Mouse (Mus musculus) hindbrain, embryonic 16.5 days (tissue): ENCODE data around the gene Igf1r. TPM values are rescaled to one million over a fixed set of nuclear protein-coding genes. Genes with fewer than 3 reads are reported as not detected.

Source experiments
- ATAC-seq: fragments of 200-750 bp; cut with Nextera tagmentation; 2 replicates; pipeline ENCODE4 v1.8.0; 2017; ENCODE audit warnings: moderate TSS enrichment, moderate library complexity
- H3K27ac ChIP-seq: fragments of 300-500 bp; sonication (generic); 2 replicates; pipeline ENCODE4 v1.5.1; 2014; ENCODE audit warnings: low read depth, mild to moderate bottlenecking, control low read depth, low read length, moderate library complexity
- H3K27me3 ChIP-seq: fragments of 300-500 bp; sonication (generic); replicated peaks from 2 replicates; pipeline ENCODE4 v1.6.1; 2014; ENCODE audit warnings: low read length; ENCODE audit not compliant: control insufficient read depth, insufficient read depth
- H3K36me3 ChIP-seq: fragments of 300-500 bp; sonication (generic); 2 replicates; pipeline ENCODE4 v1.6.1; 2014; ENCODE audit warnings: mild to moderate bottlenecking, low read length, moderate library complexity, mixed read lengths; ENCODE audit not compliant: control insufficient read depth, insufficient read depth
- H3K4me1 ChIP-seq: fragments of 300-500 bp; sonication (generic); 2 replicates; pipeline ENCODE4 v1.6.1; 2014; ENCODE audit warnings: low read depth, low read length; ENCODE audit not compliant: control insufficient read depth, insufficient read depth
- H3K4me2 ChIP-seq: fragments of 300-500 bp; sonication (generic); 2 replicates; pipeline ENCODE4 v1.6.1; 2014; ENCODE audit warnings: mild to moderate bottlenecking, low read length, control low read depth, moderate library complexity
- H3K4me3 ChIP-seq: fragments of 300-500 bp; sonication (generic); 2 replicates; pipeline ENCODE4 v1.5.1; 2014; ENCODE audit warnings: mild to moderate bottlenecking, low read length, control low read depth, moderate library complexity
- H3K9ac ChIP-seq: fragments of 300-500 bp; sonication (generic); 2 replicates; pipeline ENCODE4 v1.6.1; 2014; ENCODE audit warnings: low read depth, mild to moderate bottlenecking, control low read depth, low read length, moderate library complexity
- H3K9me3 ChIP-seq: fragments of 300-500 bp; sonication (generic); 2 replicates; pipeline ENCODE4 v1.6.1; 2014; ENCODE audit warnings: mild to moderate bottlenecking, low read length, moderate library complexity; ENCODE audit not compliant: control insufficient read depth
- WGBS: fragments of 180-500 bp; shearing (Covaris S2); extraction: QIAGEN DNeasy Blood & Tissue Kit; methylation state at CpG from one replicate; pipeline ENCODE4 v1.1.7; 2014; 5-methylcytosine and 5-hydroxymethylcytosine counted together
- polyA plus RNA-seq: library from polyadenylated mRNA; unstranded; fragments of >200 nt; fragmentation: Nextera tagmentation; extraction: Ambion mirVana; gene quantifications from 2 replicates; pipeline ENCODE4 v1.2.1, GENCODE M21; 2015

The Igf1r gene
- polyA plus RNA-seq, 1 experiment from 2014 or later = 16.4 TPM

DNA sequence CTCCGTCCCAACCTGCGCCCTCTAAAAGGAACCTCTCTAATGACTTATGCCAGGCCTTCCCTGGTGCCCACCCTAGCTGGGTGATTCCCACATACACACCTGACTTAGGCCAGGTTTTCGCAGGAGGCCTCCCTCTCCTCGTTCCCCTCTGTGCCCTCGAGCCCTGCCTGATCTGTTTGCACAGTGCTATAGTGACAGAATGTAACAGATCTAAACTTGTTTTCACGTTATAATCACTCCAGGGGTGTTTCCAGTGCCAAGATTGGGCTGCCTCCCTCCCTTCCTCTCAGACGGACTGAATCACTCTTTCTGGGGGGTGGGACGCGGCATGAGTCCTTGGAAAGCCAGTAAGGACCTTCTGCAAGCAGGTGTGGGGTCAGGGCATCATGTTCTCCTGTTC lies 108.8 kb downstream of the Igf1r start:
- 79% methylated on average over 9 of the region's 9 CpGs for WGBS
- Histone ChIP-seq H3K9me3 (no peaks in the 10 kb centered on the region), H3K4me3 (no peak overlapping the region), H3K27me3 (no peaks in the 10 kb centered on the region), H3K4me1 (peaks cover 20% of the 10 kb centered on the region), H3K9ac (no peak overlapping the region), H3K36me3 (no peaks in the 10 kb centered on the region), H3K4me2 (no peak overlapping the region), H3K27ac (no peak overlapping the region; the same call in 1 of the 2 replicates)
- no peak for ATAC-seq

- Histone ChIP-seq H3K4me2 (no peak overlapping the region), H3K4me3 (no peak overlapping the region), H3K36me3 (no peaks in the 10 kb centered on the region), H3K9ac (no peak overlapping the region), H3K27ac (no peak overlapping the region), H3K4me1 (peaks cover 20% of the 10 kb centered on the region), H3K9me3 (no peaks in the 10 kb centered on the region), H3K27me3 (no peaks in the 10 kb centered on the region)
- no peak for ATAC-seq
- WGBS = 70% methylated on average over 13 of the region's 13 CpGs
Measured at GRCm38 (mm10) chr7:68062170-68062848, 109.7 kb downstream of the Igf1r start.

DNA sequence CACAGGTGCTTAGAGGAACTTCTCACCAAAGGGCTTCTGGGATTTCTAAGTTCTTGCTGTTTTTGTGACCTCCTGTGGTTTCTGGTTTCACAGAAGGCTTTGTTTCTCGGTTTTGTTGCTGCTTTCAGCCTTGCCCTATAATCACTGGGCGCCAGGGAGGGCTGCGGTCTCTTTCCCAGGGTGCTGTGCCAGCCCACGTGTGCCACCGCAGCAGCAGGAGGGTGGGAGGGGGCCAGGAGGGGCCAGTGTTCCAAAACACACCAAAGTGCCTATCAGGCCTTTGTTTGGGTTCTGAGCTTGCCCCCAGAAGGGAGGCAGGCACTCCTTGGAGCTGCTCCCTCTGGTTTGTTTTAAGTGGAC lies 110.2 kb downstream of the Igf1r start:
- H3K4me1 ChIP-seq = peaks cover 20% of the 10 kb centered on the region
- ATAC-seq = no peak
- WGBS = 30% methylated on average over 5 of the region's 5 CpGs

GRCm38 (mm10) chr7:68063711-68064110 lies 111.1 kb downstream of the Igf1r start:
- Histone ChIP-seq H3K9ac (no peak overlapping the region), H3K4me1 (peaks cover 20% of the 10 kb centered on the region), H3K27ac (no peak overlapping the region), H3K4me2 (no peak overlapping the region), H3K4me3 (no peak overlapping the region), H3K27me3 (no peaks in the 10 kb centered on the region), H3K36me3 (no peaks in the 10 kb centered on the region), H3K9me3 (no peaks in the 10 kb centered on the region)
- 80% methylated on average over 9 of the region's 9 CpGs for WGBS
- no peak for ATAC-seq

More for the DNA sequence above, 110.2 kb downstream of the Igf1r start:
- Histone ChIP-seq H3K9me3 (no peaks in the 10 kb centered on the region), H3K36me3 (no peaks in the 10 kb centered on the region), H3K4me2 (no peak overlapping the region), H3K9ac (no peak overlapping the region), H3K27me3 (no peaks in the 10 kb centered on the region), H3K4me3 (no peak overlapping the region), H3K27ac (no peak overlapping the region)

GRCm38 (mm10) chr7:68064120-68064519 lies 111.5 kb downstream of the Igf1r start:
- Histone ChIP-seq H3K27me3 (no peaks in the 10 kb centered on the region), H3K4me1 (peaks cover 20% of the 10 kb centered on the region), H3K27ac (no peak overlapping the region), H3K36me3 (no peaks in the 10 kb centered on the region), H3K4me3 (no peak overlapping the region), H3K9ac (no peak overlapping the region), H3K4me2 (no peak overlapping the region), H3K9me3 (no peaks in the 10 kb centered on the region)
- WGBS = 91% methylated on average over 8 of the region's 8 CpGs
- ATAC-seq = no peak

DNA sequence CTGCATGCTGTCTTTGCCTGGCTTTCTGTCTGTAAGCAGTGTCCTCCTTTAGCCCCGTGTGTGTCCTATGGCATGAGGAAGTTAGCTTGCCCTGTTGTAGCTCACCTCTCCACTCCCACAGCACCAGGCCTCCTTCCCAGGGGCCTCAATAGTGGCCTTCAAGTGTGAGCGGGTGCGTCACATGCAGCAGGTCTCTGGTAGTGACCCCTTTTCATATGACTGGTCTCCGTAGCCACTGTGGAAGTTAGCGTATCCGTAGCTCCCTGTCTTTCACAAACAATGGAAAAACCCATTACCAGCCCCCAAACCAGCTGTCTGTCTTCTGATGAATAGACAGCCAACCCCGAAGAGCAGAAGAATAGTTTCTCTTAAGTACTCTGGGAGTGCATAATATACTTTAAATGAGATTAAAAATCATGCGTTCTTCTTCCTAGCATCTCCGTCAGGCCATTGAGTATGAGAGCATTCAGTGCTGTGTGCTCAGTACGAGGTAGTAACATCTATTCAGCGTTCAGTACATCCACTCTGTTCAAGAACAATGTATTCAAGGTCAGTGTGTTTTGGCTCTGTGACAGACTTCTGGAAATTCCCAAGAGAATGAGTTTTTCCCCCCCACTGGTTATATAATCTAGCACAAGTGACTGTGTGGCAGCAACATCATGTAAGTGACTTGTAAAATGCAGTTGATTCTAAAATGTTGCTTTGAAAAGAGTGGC lies 112.2 kb downstream of the Igf1r start:
- H3K9me3 ChIP-seq = no peaks in the 10 kb centered on the region
- H3K27me3 ChIP-seq = no peaks in the 10 kb centered on the region
- no peak overlapping the region for H3K4me3 ChIP-seq
- H3K9ac ChIP-seq = no peak overlapping the region
- no peaks in the 10 kb centered on the region for H3K36me3 ChIP-seq
- H3K4me1 ChIP-seq = peaks cover 20% of the 10 kb centered on the region
- H3K4me2 ChIP-seq = no peak overlapping the region
- no peak overlapping the region; the same call in 1 of the 2 replicates for H3K27ac ChIP-seq
- WGBS = 21% methylated on average over 11 of the region's 11 CpGs
- peak; percentile 28; the same call in 1 of the 2 replicates for ATAC-seq

DNA sequence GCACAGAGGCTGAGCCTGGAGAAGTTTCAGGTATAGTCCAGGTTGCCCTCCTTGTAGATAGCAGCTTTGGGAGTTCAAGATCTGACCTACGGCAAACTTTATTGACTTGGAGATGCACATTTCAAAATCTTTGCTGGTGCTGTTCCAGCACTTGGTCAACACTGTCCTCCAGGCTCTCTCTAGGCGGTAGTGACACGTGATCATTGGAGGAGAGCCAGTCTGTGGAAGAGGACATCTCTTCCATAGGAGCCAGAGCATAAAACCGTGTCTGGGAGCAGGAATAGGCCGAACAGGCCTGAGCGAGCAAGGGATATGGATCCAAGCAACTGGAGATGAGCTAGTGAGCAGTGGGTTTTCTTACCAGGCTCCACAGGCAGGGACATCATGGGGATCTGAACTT lies 113.3 kb downstream of the Igf1r start:
- no peak overlapping the region for H3K27ac ChIP-seq
- H3K27me3 ChIP-seq = no peaks in the 10 kb centered on the region
- WGBS = 78% methylated on average over 6 of the region's 6 CpGs
- no peak overlapping the region for H3K4me3 ChIP-seq
- H3K36me3 ChIP-seq = no peaks in the 10 kb centered on the region
- no peak overlapping the region for H3K4me2 ChIP-seq
- H3K4me1 ChIP-seq = peaks cover 24% of the 10 kb centered on the region
- H3K9ac ChIP-seq = no peak overlapping the region
- ATAC-seq = no peak
- H3K9me3 ChIP-seq = no peaks in the 10 kb centered on the region

DNA sequence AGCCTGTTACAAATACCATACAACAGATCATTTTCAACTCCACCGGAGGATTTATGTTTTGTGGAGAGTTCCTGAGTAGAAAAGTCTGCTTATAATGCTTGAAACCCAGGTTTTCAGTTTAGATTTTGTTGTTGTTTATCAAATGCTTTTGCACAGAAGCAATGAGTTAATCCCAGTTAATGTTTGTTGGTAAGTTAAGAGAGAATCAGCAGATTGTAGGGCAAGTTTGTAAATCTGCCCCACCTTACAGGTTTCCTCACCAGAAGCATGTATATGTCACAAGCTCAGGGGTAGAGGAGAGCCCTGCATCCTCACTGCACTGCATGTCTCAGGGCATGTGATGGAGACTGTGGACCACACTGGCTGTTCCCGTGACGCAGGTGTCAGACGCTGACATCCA lies 114.7 kb downstream of the Igf1r start:
- Histone ChIP-seq H3K27ac (no peak overlapping the region), H3K36me3 (no peaks in the 10 kb centered on the region), H3K9ac (no peak overlapping the region), H3K4me3 (no peak overlapping the region), H3K4me2 (no peak overlapping the region), H3K27me3 (no peaks in the 10 kb centered on the region), H3K9me3 (no peaks in the 10 kb centered on the region), H3K4me1 (peaks cover 16% of the 10 kb centered on the region)
- ATAC-seq = no peak
- WGBS = 95% methylated on average over 4 of the region's 4 CpGs

DNA sequence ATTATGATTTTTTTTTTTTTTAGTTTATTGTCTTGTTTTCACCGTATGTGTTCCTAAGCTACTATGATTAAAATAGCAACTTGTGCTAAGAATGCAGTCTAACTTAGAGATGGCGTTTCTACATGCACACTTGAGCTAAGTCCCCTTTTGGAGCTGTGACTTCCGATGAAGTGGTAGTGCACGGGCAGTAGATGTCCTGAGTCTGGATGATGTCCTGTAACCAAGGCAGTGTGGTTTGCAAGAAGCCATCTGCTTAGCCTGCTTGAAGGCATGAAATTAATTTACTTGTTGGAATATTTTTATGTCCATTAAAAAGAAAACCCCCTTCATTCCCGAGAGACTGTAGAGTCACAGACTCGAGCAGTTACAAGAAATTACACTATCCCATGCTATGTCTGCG lies 116.7 kb downstream of the Igf1r start:
- WGBS = 65% methylated on average over 7 of the region's 7 CpGs
- no peak overlapping the region for H3K9ac ChIP-seq
- H3K27ac ChIP-seq = no peak overlapping the region
- H3K27me3 ChIP-seq = no peaks in the 10 kb centered on the region
- no peak overlapping the region for H3K4me2 ChIP-seq
- no peak for ATAC-seq
- no peaks in the 10 kb centered on the region for H3K9me3 ChIP-seq
- H3K4me1 ChIP-seq = peaks cover 11% of the 10 kb centered on the region
- H3K4me3 ChIP-seq = no peak overlapping the region
- H3K36me3 ChIP-seq = no peaks in the 10 kb centered on the region
